ENCODE assay signal across 14 mouse cellular contexts in genomic region chr7:134001581-134001980, GRCm38 (mm10).
"Had no signal": no experiment of that assay in that cellular context is flagged by ENCODE, and none has a peak within 500 bp of the region (broad histone marks: within the 10 kb centered on the region; RNA-seq: fewer than 3 reads in every experiment).

No protein-coding gene starts in this region.

- DNase-seq: kidney, postnatal 25 days; layer of hippocampus, adult 9-11 months; layer of hippocampus, postnatal 36 days; lung, adult 18-20 months; lung, postnatal 4 days; midbrain, embryonic 14.5 days; right cerebral cortex, adult 18-20 months; right cerebral cortex, postnatal 25 days; thymus, postnatal 36 days had no signal

- H3K9ac ChIP-seq: limb, embryonic 13.5 days; liver, embryonic 14.5 days; neural tube, embryonic 15.5 days had no signal

- H3K4me3 ChIP-seq: limb, embryonic 13.5 days; midbrain, embryonic 10.5 days; myocyte; neural tube, embryonic 15.5 days had no signal

- H3K36me3 ChIP-seq: limb, embryonic 13.5 days; midbrain, embryonic 10.5 days; neural tube, embryonic 15.5 days had no signal

- H3K27ac ChIP-seq: limb, embryonic 13.5 days; liver, embryonic 14.5 days; midbrain, embryonic 10.5 days; neural tube, embryonic 15.5 days had no signal

- H3K27me3 ChIP-seq: limb, embryonic 13.5 days; neural tube, embryonic 15.5 days had no signal

- H3K4me1 ChIP-seq: neural tube, embryonic 15.5 days had no signal

- H3K4me2 ChIP-seq: limb, embryonic 13.5 days; neural tube, embryonic 15.5 days had no signal
